In the genomic region with DNA sequence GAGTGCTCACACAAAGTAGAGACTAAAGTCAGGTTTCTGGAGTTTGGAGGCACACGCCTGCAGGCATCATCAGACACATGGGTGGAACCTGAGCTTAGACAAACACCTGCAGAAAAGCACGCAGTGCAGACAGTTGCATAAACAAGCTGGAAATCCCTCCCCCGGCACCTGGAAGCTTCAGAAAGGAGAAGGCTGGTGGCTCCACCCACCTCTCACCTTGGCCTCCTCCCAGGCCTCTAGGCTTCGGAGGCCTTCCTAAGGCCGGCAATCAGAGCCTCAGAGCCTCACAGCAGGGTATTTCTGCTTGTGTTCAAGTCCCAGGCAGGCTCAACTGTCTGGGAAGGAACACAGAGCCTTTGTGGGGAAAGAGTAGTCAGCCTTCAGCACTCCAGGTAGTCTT, we compare ENCODE assay signal across 8 mouse cellular contexts.
DNase-seq lines count a peak whose midpoint lies in the region; ATAC-seq lines count a peak whose summit lies in the region.

No protein-coding gene starts in this region.

- no peak overlapping the region for H3K9ac ChIP-seq in hindbrain, embryonic 11.5 days (ENCODE audit: low read depth, low read length)
- no peak overlapping the region for H3K9ac ChIP-seq in hindbrain, embryonic 14.5 days
- H3K9ac ChIP-seq in embryonic facial prominence, embryonic 13.5 days: peak overlapping the region; percentile 38; the same call in 1 of the 2 replicates

- H3K4me1 ChIP-seq in hindbrain, embryonic 11.5 days (replicated peaks; ENCODE audit: control insufficient read depth, insufficient read depth, low read length): peaks cover 22% of the 10 kb centered on the region
- peaks cover 36% of the 10 kb centered on the region for H3K4me1 ChIP-seq in hindbrain, embryonic 14.5 days (replicated peaks; ENCODE audit: control insufficient read depth, insufficient read depth, low read length)
- peaks cover 80% of the 10 kb centered on the region for H3K4me1 ChIP-seq in embryonic facial prominence, embryonic 13.5 days

- no peak for DNase-seq in hindbrain, embryonic 11.5 days (ENCODE audit: low spot score)
- DNase-seq in hindbrain, embryonic 14.5 days (ENCODE audit: low spot score): no peak
- DNase-seq in large intestine, adult 2 months (ENCODE audit: low read depth, low spot score): peak; percentile 85
- DNase-seq in lung, postnatal 4 days: peak; percentile 51 to 67
- no peak for DNase-seq in frontal cortex, postnatal 10 days (ENCODE audit: low spot score in 2 of 2)
- DNase-seq in gastrocnemius, postnatal 14 days: no peak
- DNase-seq in cerebellum, adult 8-10 months: no peak

- intact Hi-C loops in gastrocnemius, postnatal 14 days (cut with DNase I; ENCODE audit: low total_unique reads): no loop called here

- no peak for ATAC-seq in hindbrain, embryonic 11.5 days (ENCODE audit: low FRiP score)
- no peak for ATAC-seq in hindbrain, embryonic 14.5 days (ENCODE audit: low FRiP score)
- no peak for ATAC-seq in embryonic facial prominence, embryonic 13.5 days (ENCODE audit: insufficient number of reproducible peaks, insufficient read depth, low FRiP score, low TSS enrichment, low read depth)

- H3K4me2 ChIP-seq in hindbrain, embryonic 11.5 days (replicated peaks; ENCODE audit: low read depth, low read length): no peak overlapping the region
- no peak overlapping the region for H3K4me2 ChIP-seq in hindbrain, embryonic 14.5 days (replicated peaks)
- no peak overlapping the region for H3K4me2 ChIP-seq in embryonic facial prominence, embryonic 13.5 days

- H3K27me3 ChIP-seq in hindbrain, embryonic 11.5 days (ENCODE audit: control insufficient read depth, insufficient read depth, low read length): no peaks in the 10 kb centered on the region
- no peaks in the 10 kb centered on the region for H3K27me3 ChIP-seq in hindbrain, embryonic 14.5 days (ENCODE audit: control insufficient read depth, insufficient read depth, low read length)
- no peaks in the 10 kb centered on the region for H3K27me3 ChIP-seq in embryonic facial prominence, embryonic 13.5 days

- no peak overlapping the region for H3K4me3 ChIP-seq in hindbrain, embryonic 11.5 days (ENCODE audit: low read depth, low read length)
- H3K4me3 ChIP-seq in hindbrain, embryonic 14.5 days (replicated peaks; ENCODE audit: low read length): no peak overlapping the region
- H3K4me3 ChIP-seq in embryonic facial prominence, embryonic 13.5 days: no peak overlapping the region

- H3K9me3 ChIP-seq in hindbrain, embryonic 11.5 days (ENCODE audit: control insufficient read depth, low read length): no peaks in the 10 kb centered on the region
- H3K9me3 ChIP-seq in hindbrain, embryonic 14.5 days (ENCODE audit: control insufficient read depth, low read length): no peaks in the 10 kb centered on the region
- H3K9me3 ChIP-seq in embryonic facial prominence, embryonic 13.5 days: no peaks in the 10 kb centered on the region

- no peaks in the 10 kb centered on the region for H3K36me3 ChIP-seq in hindbrain, embryonic 11.5 days (ENCODE audit: control insufficient read depth, insufficient read depth, low read length)
- H3K36me3 ChIP-seq in hindbrain, embryonic 14.5 days (replicated peaks; ENCODE audit: control insufficient read depth, insufficient read depth): no peaks in the 10 kb centered on the region
- H3K36me3 ChIP-seq in embryonic facial prominence, embryonic 13.5 days: no peaks in the 10 kb centered on the region

- 50% methylated on average over 5 of the region's 5 CpGs for WGBS in hindbrain, embryonic 11.5 days
- 68% methylated on average over 5 of the region's 5 CpGs for WGBS in hindbrain, embryonic 14.5 days
- 38% methylated on average over 5 of the region's 5 CpGs for WGBS in embryonic facial prominence, embryonic 13.5 days
- WGBS in large intestine, adult 2 months: 26% methylated on average over 5 of the region's 5 CpGs

- 0 out of 2 replicates have a peak overlapping the region, but pooled peaks have one; percentile 13 for H3K27ac ChIP-seq in hindbrain, embryonic 11.5 days (ENCODE audit: low read depth, low read length)
- H3K27ac ChIP-seq in hindbrain, embryonic 14.5 days: no peak overlapping the region
- peak overlapping the region; percentile 95 for H3K27ac ChIP-seq in embryonic facial prominence, embryonic 13.5 days

Comparison
In these comparisons a context has a peak if more than half of its experiments do, and no peak if none do; other contexts are left out.
1. DNase-seq: peak in large intestine, adult 2 months (single experiment) and lung, postnatal 4 days (2 of 2); none in hindbrain, embryonic 11.5 days (single experiment), hindbrain, embryonic 14.5 days (single experiment), frontal cortex, postnatal 10 days (0 of 2), gastrocnemius, postnatal 14 days (single experiment) and cerebellum, adult 8-10 months (single experiment).